Comparison of ENCODE assay signal across 18 mouse cellular contexts in the genomic region with DNA sequence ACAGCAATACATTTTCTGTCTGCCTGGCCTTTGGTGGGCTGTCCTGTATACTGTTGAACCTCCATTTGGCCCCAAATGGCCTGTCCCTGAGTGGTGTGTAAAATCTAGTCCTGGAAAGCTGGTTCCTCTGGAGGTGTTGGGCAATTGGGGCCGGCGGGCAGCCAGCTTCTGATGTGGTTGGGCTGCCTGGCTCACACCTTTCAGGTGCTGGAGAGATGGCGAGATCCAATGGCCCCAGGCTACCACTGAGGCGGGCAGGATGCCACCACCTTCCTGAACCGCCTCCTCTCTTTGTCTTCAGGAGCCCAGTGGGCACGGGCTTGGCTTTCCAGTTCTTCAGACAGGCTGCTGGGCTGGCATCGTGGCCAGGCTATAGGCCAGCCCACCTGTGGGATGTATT.
"Had no signal": no experiment of that assay in that cellular context is flagged by ENCODE, and none has a peak within 500 bp of the region (broad histone marks: within the 10 kb centered on the region; RNA-seq: fewer than 3 reads in every experiment).

No protein-coding gene starts in this region.

- H3K36me3 ChIP-seq: midbrain, embryonic 12.5 days; neural tube, embryonic 13.5 days; neural tube, embryonic 15.5 days; stomach, embryonic 15.5 days had no signal

- H3K4me2 ChIP-seq: lung, embryonic 14.5 days; midbrain, embryonic 12.5 days; neural tube, embryonic 13.5 days; neural tube, embryonic 15.5 days; stomach, embryonic 15.5 days had no signal

- H3K27me3 ChIP-seq: midbrain, embryonic 12.5 days; neural tube, embryonic 13.5 days; neural tube, embryonic 15.5 days; stomach, embryonic 15.5 days had no signal

- H3K4me3 ChIP-seq: midbrain, embryonic 10.5 days; midbrain, embryonic 12.5 days; myocyte; neural tube, embryonic 13.5 days; neural tube, embryonic 15.5 days; stomach, embryonic 15.5 days had no signal

- H3K9ac ChIP-seq: liver, embryonic 14.5 days; lung, embryonic 14.5 days; midbrain, embryonic 12.5 days; neural tube, embryonic 13.5 days; neural tube, embryonic 15.5 days; stomach, embryonic 15.5 days had no signal

- DNase-seq: lung, embryonic 14.5 days; lung, postnatal 4 days; midbrain, embryonic 14.5 days; retina, postnatal 1 day; right cerebral cortex, adult 18-20 months; right cerebral cortex, postnatal 14 days; thymus, adult 2 months; thymus, postnatal 25 days; thymus, postnatal 4 days had no signal

- H3K27ac ChIP-seq: liver, embryonic 14.5 days; midbrain, embryonic 10.5 days; midbrain, embryonic 12.5 days; neural tube, embryonic 13.5 days; neural tube, embryonic 15.5 days; stomach, embryonic 15.5 days; stomach, postnatal 0 days had no signal

- H3K9me3 ChIP-seq: midbrain, embryonic 10.5 days; midbrain, embryonic 12.5 days; neural tube, embryonic 13.5 days; neural tube, embryonic 15.5 days; stomach, embryonic 15.5 days had no signal

- ATAC-seq: midbrain, embryonic 16.5 days had no signal
